Mouse (Mus musculus): ENCODE measurements around the gene Abhd17c. TPM values are rescaled to one million over a fixed set of nuclear protein-coding genes. Genes with fewer than 3 reads are reported as not detected.
"Not testable (repeated sequence)": the region's sequence is repeated elsewhere in the genome, so short reads cannot be mapped to it uniquely, and the experiment has no call there.

Gene Abhd17c
- polyA plus RNA-seq, 1 experiment from 2014 or later: 71.3 TPM

DNA sequence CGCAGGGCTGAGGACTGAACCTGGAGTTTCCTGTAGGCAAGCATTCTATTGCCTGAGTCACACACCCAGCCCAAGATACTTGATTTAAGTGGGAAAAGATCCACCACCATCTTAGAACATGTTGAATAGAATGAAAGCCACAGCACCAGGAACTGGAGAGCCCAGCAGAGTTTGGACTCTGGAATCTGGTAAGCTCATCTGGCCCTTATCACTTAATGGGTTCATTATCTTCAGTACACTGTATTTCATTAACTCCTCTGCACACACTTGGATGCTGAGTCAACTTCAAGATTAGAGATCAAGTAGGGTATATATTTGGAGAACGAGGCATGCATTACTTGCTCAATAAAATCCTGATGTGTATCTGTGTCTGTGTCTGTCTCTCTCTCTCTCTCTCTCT lies 27.1 kb upstream of the Abhd17c start:
- WGBS: 86% methylated on average over 2 of the region's 2 CpGs
- ATAC-seq (replicated peaks; ENCODE audit: low FRiP score); H3K9me3 ChIP-seq (ENCODE audit: control insufficient read depth, low read length); H3K9ac ChIP-seq (ENCODE audit: low read length); H3K27me3 ChIP-seq (ENCODE audit: control insufficient read depth, insufficient read depth, low read length); H3K4me3 ChIP-seq (ENCODE audit: low read depth, low read length); H3K27ac ChIP-seq (ENCODE audit: low read depth, low read length); H3K4me2 ChIP-seq (ENCODE audit: low read depth, low read length, severe bottlenecking); DNase-seq (ENCODE audit: low spot score); H3K36me3 ChIP-seq (ENCODE audit: control insufficient read depth, insufficient read depth, low read length); H3K4me1 ChIP-seq (replicated peaks; ENCODE audit: control insufficient read depth, insufficient read depth, low read length): not testable (repeated sequence)

DNA sequence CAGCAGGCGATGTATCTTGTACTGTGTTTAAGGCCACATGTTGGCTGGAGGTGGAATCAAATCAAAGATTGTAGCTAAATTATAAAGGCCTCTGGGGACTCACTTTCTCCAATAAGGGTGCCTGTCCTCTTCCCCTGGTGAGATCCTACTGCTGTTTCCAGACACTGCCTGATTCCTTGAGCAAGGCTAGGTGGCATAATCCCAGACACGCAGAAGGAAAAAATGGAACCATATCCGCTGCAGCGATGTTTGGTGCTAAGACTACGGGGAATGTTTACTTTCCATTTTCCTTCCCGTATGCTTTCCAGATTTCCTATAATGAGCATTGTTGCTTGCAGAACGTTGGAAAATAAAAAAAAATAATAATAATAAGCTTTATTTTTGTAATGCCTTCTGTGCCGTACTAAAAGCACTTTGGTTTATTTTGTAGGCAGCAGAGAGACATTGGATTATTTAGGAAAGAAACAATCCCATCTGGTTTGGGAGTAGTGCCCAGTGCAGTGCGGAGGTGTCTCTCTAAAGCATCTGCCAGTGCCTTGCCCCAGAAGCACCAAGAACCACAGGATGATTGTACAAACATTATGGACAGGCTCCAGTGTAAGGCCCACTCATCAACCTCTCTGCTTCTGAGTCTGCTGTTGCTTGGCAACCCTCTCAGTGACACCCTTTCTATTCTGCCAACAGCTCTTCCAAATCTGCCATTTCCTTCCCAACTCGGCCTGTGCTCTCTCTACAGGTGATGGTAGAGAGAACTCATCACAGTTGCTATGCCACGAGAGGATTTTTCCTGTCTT lies 23.2 kb upstream of the Abhd17c start:
- no peak overlapping the region for H3K4me2 ChIP-seq (ENCODE audit: low read depth, low read length, severe bottlenecking)
- H3K4me1 ChIP-seq (replicated peaks; ENCODE audit: control insufficient read depth, insufficient read depth, low read length): no peaks in the 10 kb centered on the region
- no peaks in the 10 kb centered on the region for H3K27me3 ChIP-seq (ENCODE audit: control insufficient read depth, insufficient read depth, low read length)
- no peak overlapping the region for H3K4me3 ChIP-seq (ENCODE audit: low read depth, low read length)
- H3K27ac ChIP-seq (ENCODE audit: low read depth, low read length): no peak overlapping the region
- ATAC-seq (replicated peaks; ENCODE audit: low FRiP score) (no peak), DNase-seq (ENCODE audit: low spot score) (no peak)
- H3K9me3 ChIP-seq (ENCODE audit: control insufficient read depth, low read length): no peaks in the 10 kb centered on the region
- H3K9ac ChIP-seq (ENCODE audit: low read length): no peak overlapping the region
- WGBS: 85% methylated on average over 11 of the region's 11 CpGs
- no peaks in the 10 kb centered on the region for H3K36me3 ChIP-seq (ENCODE audit: control insufficient read depth, insufficient read depth, low read length)

DNA sequence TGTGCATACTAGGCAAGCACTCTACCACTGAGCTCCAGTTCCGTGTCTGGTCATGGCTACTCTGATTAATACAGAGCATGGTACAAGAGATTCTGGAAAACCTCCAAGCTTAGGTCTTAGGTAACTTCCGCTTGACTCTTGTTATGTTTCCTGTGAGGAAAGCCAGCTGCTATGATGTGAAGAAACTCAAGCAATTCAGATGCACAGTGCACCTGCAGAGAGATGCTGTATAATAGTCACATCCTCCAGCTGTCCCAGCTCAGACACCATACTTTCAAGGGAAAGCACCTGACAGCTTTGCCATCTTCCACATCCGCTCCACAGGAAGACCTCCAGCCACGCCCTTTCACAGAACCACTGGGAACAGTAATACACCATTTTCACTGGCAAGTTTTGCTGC lies 21.7 kb upstream of the Abhd17c start:
- Histone ChIP-seq H3K4me3 (ENCODE audit: low read depth, low read length) (no peak overlapping the region), H3K27ac (ENCODE audit: low read depth, low read length) (no peak overlapping the region), H3K4me2 (ENCODE audit: low read depth, low read length, severe bottlenecking) (no peak overlapping the region), H3K9me3 (ENCODE audit: control insufficient read depth, low read length) (no peaks in the 10 kb centered on the region), H3K9ac (ENCODE audit: low read length) (no peak overlapping the region), H3K4me1 (replicated peaks; ENCODE audit: control insufficient read depth, insufficient read depth, low read length) (no peaks in the 10 kb centered on the region), H3K27me3 (ENCODE audit: control insufficient read depth, insufficient read depth, low read length) (no peaks in the 10 kb centered on the region), H3K36me3 (ENCODE audit: control insufficient read depth, insufficient read depth, low read length) (no peaks in the 10 kb centered on the region)
- DNase-seq (ENCODE audit: low spot score) (no peak), ATAC-seq (replicated peaks; ENCODE audit: low FRiP score) (no peak)
- 93% methylated on average over 4 of the region's 4 CpGs for WGBS

DNA sequence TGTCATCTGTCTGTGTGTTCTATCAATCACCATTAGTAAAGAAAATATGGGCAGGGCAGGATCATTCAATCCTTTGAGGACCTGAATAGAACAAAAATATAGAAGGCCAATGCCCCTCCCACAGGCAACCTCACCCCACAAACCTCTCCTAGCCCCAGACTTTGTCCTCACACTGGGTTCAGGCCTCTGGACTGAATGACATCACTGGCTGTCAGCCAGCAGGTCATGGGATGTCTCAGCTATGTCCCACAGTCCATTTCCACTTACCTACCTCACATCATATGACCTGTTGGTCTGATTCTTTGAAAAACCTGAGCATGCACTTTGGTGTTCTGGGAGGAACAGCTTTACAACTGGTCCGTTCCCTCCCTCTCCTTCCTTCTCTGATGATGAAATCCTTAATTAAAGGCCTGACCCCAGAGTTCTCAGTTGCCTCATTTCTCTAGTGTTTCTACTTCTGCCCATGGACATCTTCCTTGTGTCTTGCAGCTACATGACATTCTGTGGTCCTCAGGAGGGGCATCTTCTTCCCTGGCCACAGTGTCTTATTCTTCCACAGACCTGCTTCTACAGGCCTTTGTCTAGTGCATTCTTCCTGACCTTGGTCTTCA lies 19.6 kb upstream of the Abhd17c start:
- no peak overlapping the region for H3K9ac ChIP-seq (ENCODE audit: low read length)
- no peaks in the 10 kb centered on the region for H3K27me3 ChIP-seq (ENCODE audit: control insufficient read depth, insufficient read depth, low read length)
- H3K36me3 ChIP-seq (ENCODE audit: control insufficient read depth, insufficient read depth, low read length): no peaks in the 10 kb centered on the region
- H3K4me2 ChIP-seq (ENCODE audit: low read depth, low read length, severe bottlenecking): no peak overlapping the region
- H3K9me3 ChIP-seq (ENCODE audit: control insufficient read depth, low read length): no peaks in the 10 kb centered on the region
- DNase-seq (ENCODE audit: low spot score): no peak
- H3K4me3 ChIP-seq (ENCODE audit: low read depth, low read length): no peak overlapping the region
- H3K27ac ChIP-seq (ENCODE audit: low read depth, low read length): no peak overlapping the region
- no peak for ATAC-seq (replicated peaks; ENCODE audit: low FRiP score)
- WGBS: 94% methylated on average over 1 of the region's 1 CpGs
- no peaks in the 10 kb centered on the region for H3K4me1 ChIP-seq (replicated peaks; ENCODE audit: control insufficient read depth, insufficient read depth, low read length)

DNA sequence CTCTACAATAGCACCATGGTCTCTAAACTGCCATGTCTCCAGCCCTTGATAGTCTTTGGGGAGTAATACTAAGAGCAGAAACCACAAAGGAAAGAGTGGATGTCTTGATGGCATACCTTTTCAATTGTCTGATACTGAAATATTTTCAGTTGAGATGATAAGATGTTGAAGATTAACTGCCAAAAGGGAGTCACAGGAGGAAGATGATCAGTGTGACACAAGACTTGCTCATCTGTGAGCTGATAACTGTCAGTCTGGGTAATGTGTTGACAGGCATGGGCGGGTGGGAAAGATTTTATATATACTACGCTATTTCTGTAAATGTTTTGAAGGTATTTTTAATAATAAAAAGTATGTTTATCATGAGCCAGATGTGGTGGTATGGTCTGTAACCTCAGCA lies 16.7 kb upstream of the Abhd17c start:
- H3K9me3 ChIP-seq (ENCODE audit: control insufficient read depth, low read length): no peaks in the 10 kb centered on the region
- no peak overlapping the region for H3K4me3 ChIP-seq (ENCODE audit: low read depth, low read length)
- no peak for DNase-seq (ENCODE audit: low spot score)
- no peak overlapping the region for H3K4me2 ChIP-seq (ENCODE audit: low read depth, low read length, severe bottlenecking)
- no peaks in the 10 kb centered on the region for H3K36me3 ChIP-seq (ENCODE audit: control insufficient read depth, insufficient read depth, low read length)
- WGBS: 92% methylated on average over 2 of the region's 2 CpGs
- H3K4me1 ChIP-seq (replicated peaks; ENCODE audit: control insufficient read depth, insufficient read depth, low read length): no peaks in the 10 kb centered on the region
- H3K27me3 ChIP-seq (ENCODE audit: control insufficient read depth, insufficient read depth, low read length): no peaks in the 10 kb centered on the region
- H3K9ac ChIP-seq (ENCODE audit: low read length): no peak overlapping the region
- H3K27ac ChIP-seq (ENCODE audit: low read depth, low read length): no peak overlapping the region
- ATAC-seq (replicated peaks; ENCODE audit: low FRiP score): no peak

DNA sequence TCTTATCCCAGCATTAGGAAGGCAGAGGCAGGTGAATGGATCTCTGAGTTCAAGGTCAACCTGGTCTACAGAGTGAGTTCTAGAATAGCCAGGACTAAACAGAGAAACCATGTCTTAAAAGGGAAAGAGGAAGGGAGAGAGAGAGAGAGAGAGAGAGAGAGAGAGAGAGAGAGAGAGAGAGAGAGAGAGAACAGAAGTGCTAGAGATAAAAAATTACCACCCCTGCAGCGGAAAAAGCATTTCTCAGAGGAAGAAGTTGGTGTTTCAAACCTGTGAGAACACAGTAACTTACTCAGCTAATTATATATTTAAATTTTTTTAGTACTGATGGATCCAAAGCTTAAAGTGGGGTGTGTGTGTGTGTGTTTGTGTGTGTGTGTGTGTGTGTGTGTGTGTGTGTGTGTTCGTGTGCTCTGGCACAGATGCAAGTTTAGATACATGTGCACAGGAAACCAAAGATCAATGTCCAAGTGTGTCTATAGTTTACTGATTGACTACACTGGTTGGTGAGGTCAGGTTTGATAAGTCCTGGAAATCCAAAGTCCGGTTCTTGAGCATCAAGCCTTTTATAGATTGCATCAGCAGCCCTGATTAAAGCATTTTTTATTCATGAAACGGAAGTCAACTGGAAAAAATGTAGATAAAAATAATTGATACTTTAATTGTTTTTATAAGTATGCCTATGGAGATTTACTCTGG lies 15.2 kb upstream of the Abhd17c start:
- Histone ChIP-seq H3K36me3 (ENCODE audit: control insufficient read depth, insufficient read depth, low read length) (no peaks in the 10 kb centered on the region), H3K4me3 (ENCODE audit: low read depth, low read length) (no peak overlapping the region), H3K4me1 (replicated peaks; ENCODE audit: control insufficient read depth, insufficient read depth, low read length) (no peaks in the 10 kb centered on the region), H3K27ac (ENCODE audit: low read depth, low read length) (no peak overlapping the region), H3K9ac (ENCODE audit: low read length) (no peak overlapping the region), H3K9me3 (ENCODE audit: control insufficient read depth, low read length) (no peaks in the 10 kb centered on the region), H3K27me3 (ENCODE audit: control insufficient read depth, insufficient read depth, low read length) (no peaks in the 10 kb centered on the region), H3K4me2 (ENCODE audit: low read depth, low read length, severe bottlenecking) (no peak overlapping the region)
- 92% methylated on average over 4 of the region's 4 CpGs for WGBS
- no peak for ATAC-seq (replicated peaks; ENCODE audit: low FRiP score)
- no peak for DNase-seq (ENCODE audit: low spot score)

DNA sequence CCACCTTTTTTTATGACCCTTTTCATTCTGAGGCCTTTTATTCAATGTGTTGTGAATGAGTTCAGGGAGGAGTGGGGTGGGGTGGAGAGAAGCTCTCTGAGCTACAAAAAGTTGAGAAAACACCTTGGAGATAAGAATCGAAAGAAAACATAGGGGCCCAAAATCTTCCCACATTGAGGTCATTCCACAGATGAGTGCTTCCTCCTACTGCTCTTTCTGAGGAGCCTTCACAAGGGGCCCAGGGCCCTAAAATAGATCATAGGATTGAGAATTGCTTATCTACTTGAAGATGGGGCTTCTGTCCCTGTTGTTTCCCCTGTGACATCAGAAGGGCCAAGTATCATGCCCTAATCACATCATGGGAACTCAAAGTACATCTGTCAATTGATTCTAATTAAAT lies 14.3 kb upstream of the Abhd17c start:
- no peak overlapping the region for H3K4me3 ChIP-seq (ENCODE audit: low read depth, low read length)
- no peaks in the 10 kb centered on the region for H3K4me1 ChIP-seq (replicated peaks; ENCODE audit: control insufficient read depth, insufficient read depth, low read length)
- H3K9me3 ChIP-seq (ENCODE audit: control insufficient read depth, low read length): no peaks in the 10 kb centered on the region
- WGBS: 89% methylated on average over 1 of the region's 1 CpGs
- H3K4me2 ChIP-seq (ENCODE audit: low read depth, low read length, severe bottlenecking): no peak overlapping the region
- H3K27me3 ChIP-seq (ENCODE audit: control insufficient read depth, insufficient read depth, low read length): no peaks in the 10 kb centered on the region
- no peak for DNase-seq (ENCODE audit: low spot score)
- ATAC-seq (replicated peaks; ENCODE audit: low FRiP score): no peak
- no peak overlapping the region for H3K27ac ChIP-seq (ENCODE audit: low read depth, low read length)
- H3K36me3 ChIP-seq (ENCODE audit: control insufficient read depth, insufficient read depth, low read length): no peaks in the 10 kb centered on the region
- H3K9ac ChIP-seq (ENCODE audit: low read length): no peak overlapping the region

DNA sequence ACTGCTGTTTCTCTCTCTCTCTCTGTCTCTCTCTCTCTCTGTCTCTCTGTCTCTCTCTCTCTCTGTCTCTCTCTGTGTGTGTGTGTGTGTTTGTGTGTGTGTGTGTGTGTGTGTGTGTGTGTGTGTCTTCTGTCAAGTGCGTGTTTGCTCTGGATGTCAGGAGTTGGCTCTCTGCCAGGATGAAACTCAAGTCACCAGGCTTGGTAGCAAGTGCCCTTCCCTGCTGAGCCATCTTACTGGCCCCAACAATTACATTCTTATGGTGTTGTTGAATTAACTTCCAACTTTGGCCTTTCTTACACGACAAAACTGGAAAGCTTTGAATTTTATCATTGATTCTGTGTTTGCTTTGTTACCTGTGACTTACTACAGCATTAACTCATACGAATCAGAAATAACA lies 13.6 kb upstream of the Abhd17c start:
- 71% methylated on average over 3 of the region's 3 CpGs for WGBS
- Histone ChIP-seq H3K27me3 (ENCODE audit: control insufficient read depth, insufficient read depth, low read length) (no peaks in the 10 kb centered on the region), H3K9me3 (ENCODE audit: control insufficient read depth, low read length) (no peaks in the 10 kb centered on the region), H3K4me2 (ENCODE audit: low read depth, low read length, severe bottlenecking) (no peak overlapping the region), H3K27ac (ENCODE audit: low read depth, low read length) (no peak overlapping the region), H3K36me3 (ENCODE audit: control insufficient read depth, insufficient read depth, low read length) (no peaks in the 10 kb centered on the region), H3K9ac (ENCODE audit: low read length) (no peak overlapping the region), H3K4me1 (replicated peaks; ENCODE audit: control insufficient read depth, insufficient read depth, low read length) (no peaks in the 10 kb centered on the region), H3K4me3 (ENCODE audit: low read depth, low read length) (no peak overlapping the region)
- ATAC-seq (replicated peaks; ENCODE audit: low FRiP score) (no peak), DNase-seq (ENCODE audit: low spot score) (no peak)
